Mouse (Mus musculus) E14TG2a.4 (cell line): ENCODE measurements around the gene Cep152.

Source experiments
- CTCF ChIP-seq: conservative IDR thresholded peaks from 2 replicates; pipeline ENCODE4 v1.5.1; 2014; ENCODE audit warnings: low read length
- NANOG ChIP-seq: IDR thresholded peaks from 2 replicates; pipeline ENCODE4 v1.6.1; 2014; ENCODE audit warnings: borderline replicate concordance, low read length, mixed read lengths
- POU5F1 ChIP-seq: IDR thresholded peaks from 2 replicates; pipeline ENCODE4 v1.6.1; 2014; ENCODE audit warnings: low read length, borderline replicate concordance

DNA sequence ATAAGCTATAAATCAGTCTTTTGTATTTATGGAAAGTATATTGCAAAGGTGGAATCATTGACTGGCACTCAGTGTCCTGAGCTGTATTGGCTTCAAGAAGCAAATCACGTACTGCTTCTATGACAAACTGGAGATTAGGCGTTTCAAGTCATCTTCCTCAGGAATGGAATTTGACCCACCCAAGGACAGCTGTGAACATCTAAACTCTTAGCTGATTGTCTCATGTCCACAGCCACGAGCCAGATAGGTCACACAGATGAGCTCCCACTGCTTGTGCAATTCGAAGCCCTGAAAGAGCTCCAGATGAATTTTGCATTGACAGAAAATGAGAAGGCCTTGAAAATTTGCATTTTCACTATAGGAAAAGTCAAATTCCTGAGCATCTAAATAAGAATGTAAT, 47.2 kb downstream of the Cep152 start:
- TF ChIP-seq CTCF (no peak), POU5F1 (no peak), NANOG (no peak)
